Comparison of ENCODE assay signal across 23 mouse cellular contexts in genomic region chrX:98248363-98248762, GRCm38 (mm10).
"Had no signal": no experiment of that assay in that cellular context is flagged by ENCODE, and none has a peak within 500 bp of the region (broad histone marks: within the 10 kb centered on the region; RNA-seq: fewer than 3 reads in every experiment).

No protein-coding gene starts in this region.

- H3K27me3 ChIP-seq: heart, embryonic 12.5 days; hindbrain, embryonic 12.5 days; intestine, embryonic 15.5 days; limb, embryonic 12.5 days; liver, embryonic 13.5 days; liver, embryonic 15.5 days had no signal

- DNase-seq: gastrocnemius, postnatal 14 days; heart, adult 18-20 months; heart, postnatal 10 days; heart, postnatal 4 days; kidney, adult 18-20 months; kidney, adult 8-10 months; kidney, postnatal 10 days; kidney, postnatal 36 days; layer of hippocampus, adult 9-11 months; layer of hippocampus, postnatal 36 days; liver; liver, embryonic 13.5 days had no signal

- H3K4me3 ChIP-seq: heart, embryonic 10.5 days; heart, embryonic 12.5 days; hindbrain, embryonic 10.5 days; hindbrain, embryonic 12.5 days; intestine, embryonic 15.5 days; left cerebral cortex, adult 2 months; limb, embryonic 10.5 days; limb, embryonic 12.5 days; liver, embryonic 13.5 days; liver, embryonic 15.5 days had no signal

- H3K36me3 ChIP-seq: heart, embryonic 10.5 days; heart, embryonic 12.5 days; hindbrain, embryonic 10.5 days; hindbrain, embryonic 12.5 days; intestine, embryonic 15.5 days; limb, embryonic 10.5 days; limb, embryonic 12.5 days; liver, embryonic 13.5 days; liver, embryonic 15.5 days had no signal

- H3K4me2 ChIP-seq: heart, embryonic 12.5 days; hindbrain, embryonic 12.5 days; hindbrain, embryonic 14.5 days; intestine, embryonic 15.5 days; limb, embryonic 12.5 days; liver, embryonic 11.5 days; liver, embryonic 13.5 days; liver, embryonic 15.5 days had no signal
